Mouse (Mus musculus) embryo, embryonic 10 days (tissue): Measurements from ENCODE around the gene Olfr825.
"Not testable (repeated sequence)": the region's sequence is repeated elsewhere in the genome, so short reads cannot be mapped to it uniquely, and the experiment has no call there.

Experiments used
- DNase-seq: peaks from one replicate; pipeline ENCODE4 v3.0.0-alpha.2; 2015; ENCODE audit warnings: low spot score

The Olfr825 gene

GRCm38 (mm10) chr10:130166666-130167065, at the start of gene Olfr825:
Gene Olfr825, minus strand, starts transcription at chr10:130166766.
- DNase-seq, result no peak

GRCm38 (mm10) chr10:130214303-130214702, 47.7 kb upstream of the Olfr825 start, which contains the start of gene Olfr827:
Gene Olfr827, minus strand, starts transcription at chr10:130214403.
- DNase-seq, result no peak

GRCm38 (mm10) chr10:130184086-130184485, 17.5 kb upstream of the Olfr825 start, which contains the start of gene Olfr826:
Gene Olfr826, minus strand, starts transcription at chr10:130184186.
- DNase-seq, result no peak

- no peak for DNase-seq
These were observed 1.4 kb downstream of the Olfr825 start for GRCm38 (mm10) chr10:130165196-130165595.

GRCm38 (mm10) chr10:130144121-130144520, 22.4 kb downstream of the Olfr825 start:
- no peak for DNase-seq

- not testable (repeated sequence) for DNase-seq
These were observed 24.1 kb downstream of the Olfr825 start for GRCm38 (mm10) chr10:130142481-130142880.

- no peak for DNase-seq
These were observed 31.8 kb downstream of the Olfr825 start for GRCm38 (mm10) chr10:130134811-130135210.

- not testable (repeated sequence) for DNase-seq
These were observed 36.7 kb downstream of the Olfr825 start, which contains the start of gene Olfr824 for GRCm38 (mm10) chr10:130129900-130130299. Gene Olfr824, minus strand, starts transcription at chr10:130130000.

- not testable (repeated sequence) for DNase-seq
These were observed 50.5 kb downstream of the Olfr825 start for GRCm38 (mm10) chr10:130116045-130116444.

GRCm38 (mm10) chr10:130115283-130115682, 51.3 kb downstream of the Olfr825 start, which contains the start of gene Olfr823:
Gene Olfr823, minus strand, starts transcription at chr10:130115383.
- DNase-seq, result not testable (repeated sequence)
